Mouse (Mus musculus): Measurements from ENCODE around the gene Ccdc85a. TPM values are rescaled to one million over a fixed set of nuclear protein-coding genes. Genes with fewer than 3 reads are reported as not detected.

Gene Ccdc85a
- total RNA-seq (2015; ENCODE audit: low replicate concordance) (not detected in 2 replicates), total RNA-seq (2017; ENCODE audit: low replicate concordance) (not detected in 2 replicates)

GRCm38 (mm10) chr11:28583911-28584434, at the start of gene Ccdc85a:
Gene Ccdc85a, minus strand, starts transcription at chr11:28584324.
- ATAC-seq (replicated peaks; ENCODE audit: low FRiP score, poor library complexity, severe bottlenecking), result no peak

GRCm38 (mm10) chr11:28633571-28634125, 49.5 kb upstream of the Ccdc85a start:
- no peak for ATAC-seq (replicated peaks; ENCODE audit: low FRiP score, poor library complexity, severe bottlenecking)

- no peak for ATAC-seq (replicated peaks; ENCODE audit: low FRiP score, poor library complexity, severe bottlenecking)
These were observed 49.0 kb upstream of the Ccdc85a start for GRCm38 (mm10) chr11:28633093-28633492.

GRCm38 (mm10) chr11:28630771-28631170, 46.6 kb upstream of the Ccdc85a start:
- ATAC-seq (replicated peaks; ENCODE audit: low FRiP score, poor library complexity, severe bottlenecking), result no peak

- no peak for ATAC-seq (replicated peaks; ENCODE audit: low FRiP score, poor library complexity, severe bottlenecking)
These were observed 26.8 kb upstream of the Ccdc85a start for GRCm38 (mm10) chr11:28610781-28611491.

GRCm38 (mm10) chr11:28583138-28583910, 800 bp downstream of the Ccdc85a start:
- no peak for ATAC-seq (replicated peaks; ENCODE audit: low FRiP score, poor library complexity, severe bottlenecking)

GRCm38 (mm10) chr11:28582218-28582617, 1.9 kb downstream of the Ccdc85a start:
- ATAC-seq (replicated peaks; ENCODE audit: low FRiP score, poor library complexity, severe bottlenecking), result no peak

- ATAC-seq (replicated peaks; ENCODE audit: low FRiP score, poor library complexity, severe bottlenecking), result no peak
These were observed 11.7 kb downstream of the Ccdc85a start for GRCm38 (mm10) chr11:28572423-28572822.

GRCm38 (mm10) chr11:28556420-28556819, 27.7 kb downstream of the Ccdc85a start:
- ATAC-seq (replicated peaks; ENCODE audit: low FRiP score, poor library complexity, severe bottlenecking), result no peak

GRCm38 (mm10) chr11:28543429-28543828, 40.7 kb downstream of the Ccdc85a start:
- ATAC-seq (replicated peaks; ENCODE audit: low FRiP score, poor library complexity, severe bottlenecking), result no peak

GRCm38 (mm10) chr11:28541307-28541706, 42.8 kb downstream of the Ccdc85a start:
- ATAC-seq (replicated peaks; ENCODE audit: low FRiP score, poor library complexity, severe bottlenecking), result no peak

GRCm38 (mm10) chr11:28533286-28533685, 50.8 kb downstream of the Ccdc85a start:
- ATAC-seq (replicated peaks; ENCODE audit: low FRiP score, poor library complexity, severe bottlenecking), result no peak

GRCm38 (mm10) chr11:28501190-28501589, 82.9 kb downstream of the Ccdc85a start:
- no peak for ATAC-seq (replicated peaks; ENCODE audit: low FRiP score, poor library complexity, severe bottlenecking)

GRCm38 (mm10) chr11:28497034-28497433, 87.1 kb downstream of the Ccdc85a start:
- ATAC-seq (replicated peaks; ENCODE audit: low FRiP score, poor library complexity, severe bottlenecking), result no peak

- no peak for ATAC-seq (replicated peaks; ENCODE audit: low FRiP score, poor library complexity, severe bottlenecking)
These were observed 90.8 kb downstream of the Ccdc85a start for GRCm38 (mm10) chr11:28493362-28493761.

GRCm38 (mm10) chr11:28491330-28491729, 92.8 kb downstream of the Ccdc85a start:
- ATAC-seq (replicated peaks; ENCODE audit: low FRiP score, poor library complexity, severe bottlenecking), result no peak

- no peak for ATAC-seq (replicated peaks; ENCODE audit: low FRiP score, poor library complexity, severe bottlenecking)
These were observed 99.9 kb downstream of the Ccdc85a start for GRCm38 (mm10) chr11:28484083-28484729.

- no peak for ATAC-seq (replicated peaks; ENCODE audit: low FRiP score, poor library complexity, severe bottlenecking)
These were observed 107.0 kb downstream of the Ccdc85a start for GRCm38 (mm10) chr11:28477088-28477487.

GRCm38 (mm10) chr11:28465726-28466125, 118.4 kb downstream of the Ccdc85a start:
- no peak for ATAC-seq (replicated peaks; ENCODE audit: low FRiP score, poor library complexity, severe bottlenecking)

GRCm38 (mm10) chr11:28464926-28465325, 119.2 kb downstream of the Ccdc85a start:
- ATAC-seq (replicated peaks; ENCODE audit: low FRiP score, poor library complexity, severe bottlenecking), result no peak
